13 mouse cellular contexts compared by ENCODE assay signal in the genomic region with DNA sequence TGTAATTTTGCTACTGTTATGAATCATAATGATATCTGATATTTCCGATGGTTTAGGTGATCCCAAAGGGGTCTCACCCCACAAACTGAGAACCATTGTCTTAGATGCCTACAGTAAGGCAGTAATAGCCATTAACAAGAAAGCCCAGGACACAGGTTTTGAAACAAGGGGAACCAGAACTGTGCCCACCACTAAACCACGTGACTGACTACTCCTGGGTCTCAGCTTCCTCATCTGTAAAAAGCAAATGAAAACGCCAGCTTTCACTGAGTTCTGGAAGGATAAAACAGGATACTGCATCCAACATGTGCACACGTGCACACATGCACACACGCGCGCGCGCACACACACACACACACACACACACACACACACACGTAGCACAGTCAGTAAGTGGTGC.
"Had no signal": no experiment of that assay in that cellular context is flagged by ENCODE, and none has a peak within 500 bp of the region (broad histone marks: within the 10 kb centered on the region; RNA-seq: fewer than 3 reads in every experiment).

No protein-coding gene starts in this region.

- H3K27ac ChIP-seq: limb, embryonic 13.5 days; liver, embryonic 14.5 days; midbrain, embryonic 10.5 days had no signal

- ATAC-seq: intestine, postnatal 0 days; lung, postnatal 0 days; midbrain, embryonic 16.5 days had no signal

- H3K36me3 ChIP-seq: limb, embryonic 13.5 days; midbrain, embryonic 10.5 days had no signal

- H3K4me2 ChIP-seq: limb, embryonic 13.5 days had no signal

- H3K4me1 ChIP-seq: limb, embryonic 13.5 days; midbrain, embryonic 10.5 days had no signal

- H3K9ac ChIP-seq: limb, embryonic 13.5 days; liver, embryonic 14.5 days had no signal

- H3K4me3 ChIP-seq: limb, embryonic 13.5 days; midbrain, embryonic 10.5 days had no signal

- DNase-seq: kidney, adult 8-10 months; kidney, postnatal 25 days; left cerebral cortex, postnatal 4 days; lung, adult 18-20 months; lung, postnatal 4 days; thymus, adult 18-20 months; thymus, postnatal 4 days had no signal

- H3K27me3 ChIP-seq: limb, embryonic 13.5 days had no signal

- H3K9me3 ChIP-seq: limb, embryonic 13.5 days; midbrain, embryonic 10.5 days had no signal
